Mouse (Mus musculus): ENCODE data around the gene Zfp131. TPM values are rescaled to one million over a fixed set of nuclear protein-coding genes. Genes with fewer than 3 reads are reported as not detected.

Gene Zfp131
- total and polyA plus RNA-seq, 3 experiments: 31.3 to 61.4 (median 49.3) TPM

- H3K27ac ChIP-seq (ENCODE audit: insufficient read depth, low read depth): no peak overlapping the region
- DNase-seq (ENCODE audit: extremely low read depth): no peak
- H3K4me2 ChIP-seq (ENCODE audit: insufficient read depth, low read depth, poor library complexity, severe bottlenecking): no peak overlapping the region
- H3K4me3 ChIP-seq (replicated peaks in 1 of 3; ENCODE audit: low read depth in 2 of 3, low read length in 2 of 3, poor library complexity in 1 of 3): no peak overlapping the region
- H3K79me2 ChIP-seq (replicated peaks; ENCODE audit: control insufficient read depth, extremely low read depth, insufficient read depth, poor library complexity, severe bottlenecking): no peaks in the 10 kb centered on the region
- no peaks in the 10 kb centered on the region for H3K27me3 ChIP-seq (replicated peaks)
- peaks cover 0 to 14% of the 10 kb centered on the region in 2 experiments for H3K36me3 ChIP-seq (replicated peaks in 1 of 2; ENCODE audit: control insufficient read depth in 1 of 2, insufficient read depth in 1 of 2, low read length in 1 of 2)
- peaks cover 0 to 11% of the 10 kb centered on the region in 2 experiments; a peak in 2 of 4 replicates for H3K4me1 ChIP-seq (ENCODE audit: control insufficient read depth in 1 of 2, insufficient read depth in 2 of 2)
- no peaks in the 10 kb centered on the region for H3K9me3 ChIP-seq (replicated peaks; ENCODE audit: low read length)
- no peak overlapping the region for H3K9ac ChIP-seq (ENCODE audit: insufficient read depth, low read depth)
- TF ChIP-seq RAD21 (IDR thresholded peaks at IDR 0.05; ENCODE audit: low read depth, low read length) (no peak), E2F4 (IDR thresholded peaks at IDR 0.05; ENCODE audit: insufficient replicate concordance, low read depth, low read length) (no peak), POLR2A (IDR thresholded peaks at IDR 0.05; ENCODE audit: low read depth, low read length) (no peak), MEF2A (IDR thresholded peaks at IDR 0.05; ENCODE audit: borderline replicate concordance, low read depth, low read length) (no peak), ZMIZ1 (IDR thresholded peaks at IDR 0.05; ENCODE audit: low read depth, low read length) (no peak), GABPA (IDR thresholded peaks at IDR 0.05; ENCODE audit: insufficient replicate concordance, low read depth, low read length) (no peak), JUND (conservative IDR thresholded peaks at IDR 0.05; ENCODE audit: low read depth, low read length) (no peak), ELF1 (IDR thresholded peaks at IDR 0.05; ENCODE audit: low read depth, low read length) (no peak)
- dilution Hi-C loops (cut with MboI; ENCODE audit: extremely low pct_ligation_motif_present, extremely low pct_unique_long_range_greater_than_20kb, low sequenced_read_pairs) (no loop called here), in situ Hi-C loops (cut with MboI; ENCODE audit: low pct_ligation_motif_present, low pct_unique_long_range_greater_than_20kb, low sequenced_read_pairs) (no loop called here)
These were observed 74.6 kb downstream of the Zfp131 start for GRCm38 (mm10) chr13:119716105-119716504.

Other genes starting within 250 kb of the Zfp131 start
- 0.04 TPM in 2 replicates for gene Ccl28, start 167.1 kb downstream of the Zfp131 start, total RNA-seq (2012; rRNA removed)
- gene Ccl28, start 167.1 kb downstream of the Zfp131 start, total RNA-seq (2014; rRNA removed): 0.22 and 0.27 TPM in 2 replicates
- 0.10 and 0.11 TPM in 2 replicates for gene Ccl28, start 167.1 kb downstream of the Zfp131 start, polyA plus RNA-seq (2012; ENCODE audit: insufficient read length, low read depth)
- 57.6 and 61.2 TPM in 2 replicates for gene Hmgcs1, start 100.5 kb downstream of the Zfp131 start, total RNA-seq (2012; rRNA removed)
- gene Hmgcs1, start 100.5 kb downstream of the Zfp131 start, total RNA-seq (2014; rRNA removed): 175 and 225 TPM in 2 replicates
- 105 and 119 TPM in 2 replicates for gene Hmgcs1, start 100.5 kb downstream of the Zfp131 start, polyA plus RNA-seq (2012; ENCODE audit: insufficient read length, low read depth)
- 0.04 TPM in 2 replicates for gene Nim1k, start 35.0 kb downstream of the Zfp131 start, total RNA-seq (2012; rRNA removed)
- gene Nim1k, start 35.0 kb downstream of the Zfp131 start, total RNA-seq (2014; rRNA removed): 0.09 and 0.14 TPM in 2 replicates
- 0.16 and 0.22 TPM in 2 replicates for gene Nim1k, start 35.0 kb downstream of the Zfp131 start, polyA plus RNA-seq (2012; ENCODE audit: insufficient read length, low read depth)
- not detected in 2 replicates for gene AF067063, start 39.3 kb upstream of the Zfp131 start, total RNA-seq (2012; rRNA removed)
- gene AF067063, start 39.3 kb upstream of the Zfp131 start, total RNA-seq (2014; rRNA removed): not detected in 2 replicates
- gene AF067063, start 39.3 kb upstream of the Zfp131 start, polyA plus RNA-seq (2012; ENCODE audit: insufficient read length, low read depth): not detected in 2 replicates
- not detected in 2 replicates for gene D13Ertd608e, start 45.1 kb upstream of the Zfp131 start, total RNA-seq (2012; rRNA removed)
- gene D13Ertd608e, start 45.1 kb upstream of the Zfp131 start, total RNA-seq (2014; rRNA removed): not detected in 2 replicates
- not detected in 2 replicates for gene D13Ertd608e, start 45.1 kb upstream of the Zfp131 start, polyA plus RNA-seq (2012; ENCODE audit: insufficient read length, low read depth)
- gene Tcstv1, start 103.9 kb upstream of the Zfp131 start, total RNA-seq (2012; rRNA removed): not detected in 2 replicates
- not detected in 2 replicates for gene Tcstv1, start 103.9 kb upstream of the Zfp131 start, total RNA-seq (2014; rRNA removed)
- not detected in 2 replicates for gene Tcstv1, start 103.9 kb upstream of the Zfp131 start, polyA plus RNA-seq (2012; ENCODE audit: insufficient read length, low read depth)
- 78.3 and 103 TPM in 2 replicates for gene Gm21761, start 138.4 kb upstream of the Zfp131 start, total RNA-seq (2012; rRNA removed)
- gene Gm21761, start 138.4 kb upstream of the Zfp131 start, total RNA-seq (2014; rRNA removed): 6.8 and 7.0 TPM in 2 replicates
- 12.7 and 14.3 TPM in 2 replicates for gene Gm21761, start 138.4 kb upstream of the Zfp131 start, polyA plus RNA-seq (2012; ENCODE audit: insufficient read length, low read depth)
- 2.4 and 2.9 TPM in 2 replicates for gene B020031M17Rik, start 159.9 kb upstream of the Zfp131 start, total RNA-seq (2012; rRNA removed)
- gene B020031M17Rik, start 159.9 kb upstream of the Zfp131 start, total RNA-seq (2014; rRNA removed): 0.88 TPM in 1 of 2 replicates, not detected in the other
- gene B020031M17Rik, start 159.9 kb upstream of the Zfp131 start, polyA plus RNA-seq (2012; ENCODE audit: insufficient read length, low read depth): 1.7 and 1.9 TPM in 2 replicates
- gene Gm36079, start 236.1 kb upstream of the Zfp131 start, total RNA-seq (2012; rRNA removed): 0.34 TPM in 1 of 2 replicates, not detected in the other
- gene Gm36079, start 236.1 kb upstream of the Zfp131 start, total RNA-seq (2014; rRNA removed): not detected in 2 replicates
- 0.86 TPM in 1 of 2 replicates, not detected in the other for gene Gm36079, start 236.1 kb upstream of the Zfp131 start, polyA plus RNA-seq (2012; ENCODE audit: insufficient read length, low read depth)